Mouse (Mus musculus): ENCODE measurements around the gene Prdm10.

DNA sequence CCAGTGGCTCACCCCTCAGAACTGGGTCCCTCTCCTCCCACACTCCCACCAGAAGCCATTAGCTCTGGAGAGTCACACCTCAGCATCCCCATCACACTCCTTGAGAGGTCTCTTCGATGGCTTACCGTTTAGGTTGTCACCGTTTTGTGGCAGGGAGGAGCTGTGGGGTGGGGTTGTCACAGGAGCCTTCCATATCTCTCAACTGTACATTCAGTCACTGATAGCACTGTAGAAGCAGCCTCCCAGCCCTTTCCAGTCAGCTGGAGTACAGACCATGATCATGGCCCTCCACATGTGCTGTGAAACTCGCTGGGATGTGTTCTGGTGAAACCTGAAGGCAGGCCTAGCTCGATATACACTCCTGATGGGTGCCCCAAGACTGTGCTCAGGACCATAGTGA, 141.8 kb downstream of the Prdm10 start:
- TF ChIP-seq POLR2A (IDR thresholded peaks at IDR 0.05; ENCODE audit: insufficient read length, low read depth) = no peak
- TF ChIP-seq TCF3 (IDR thresholded peaks at IDR 0.05; ENCODE audit: insufficient read length, low read depth) = no peak
- TF ChIP-seq USF1 (IDR thresholded peaks at IDR 0.05; ENCODE audit: low read depth) = no peak
- TF ChIP-seq MAX (IDR thresholded peaks at IDR 0.05; ENCODE audit: low read depth) = no peak
- no peak for TF ChIP-seq POLR2AphosphoS2 (IDR thresholded peaks at IDR 0.05; ENCODE audit: insufficient read length, low read depth)
- no peak for TF ChIP-seq TCF12 (IDR thresholded peaks at IDR 0.05; ENCODE audit: insufficient read depth, poor library complexity, severe bottlenecking)
- TF ChIP-seq SRF (IDR thresholded peaks at IDR 0.05; ENCODE audit: control insufficient read depth, insufficient read length, low read depth) = no peak
- TF ChIP-seq MYOG (IDR thresholded peaks at IDR 0.05; ENCODE audit: control insufficient read depth in 1 of 3, insufficient read depth in 1 of 3, insufficient read length in 2 of 3, low read depth in 2 of 3) = no peak
- TF ChIP-seq MYOD1 (IDR thresholded peaks at IDR 0.05; ENCODE audit: control insufficient read depth in 1 of 3, insufficient read length in 2 of 3, low read depth in 2 of 3) = no peak

Data from myocyte (in vitro differentiated cells).